Mouse (Mus musculus) embryo, embryonic 10 days (tissue): Measurements from ENCODE around the gene Nova2.
A peak's percentile ranks its signal among the peaks of the same experiment; 100 is the strongest.

ENCODE experiments used
- DNase-seq: peaks from one replicate; pipeline ENCODE4 v3.0.0-alpha.2; 2015; ENCODE audit warnings: low spot score

The Nova2 gene

DNA sequence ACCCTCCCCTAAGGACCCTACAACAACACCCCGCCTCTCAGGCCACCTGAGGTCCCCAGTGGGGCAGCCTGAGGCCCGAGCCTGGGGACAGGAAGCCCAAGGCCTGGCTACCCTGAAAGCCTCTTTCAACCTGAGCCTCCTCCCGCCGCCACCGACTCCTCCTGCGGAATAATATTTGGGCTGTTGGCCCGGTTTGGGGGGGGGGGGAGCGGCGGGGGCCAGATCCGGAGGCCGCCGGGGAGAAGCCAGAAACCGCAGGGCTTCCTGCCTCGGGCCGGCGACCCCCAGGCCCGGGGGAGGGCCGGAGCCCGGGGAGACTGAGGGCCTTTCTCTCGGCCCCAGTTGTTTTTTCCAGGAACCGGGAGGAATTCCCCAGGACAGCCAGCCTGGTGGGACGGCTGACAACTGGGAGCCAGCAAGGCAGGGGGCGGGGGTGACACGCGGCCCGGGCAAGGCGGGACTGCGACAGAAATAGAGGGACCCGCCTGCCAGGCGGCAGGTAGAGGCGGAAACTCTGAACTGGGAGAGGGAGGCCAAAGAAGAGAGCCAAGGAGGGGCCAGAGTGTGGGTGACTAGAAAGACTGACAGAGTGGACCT, 86.4 kb downstream of the Nova2 start:
- no peak for DNase-seq

DNA sequence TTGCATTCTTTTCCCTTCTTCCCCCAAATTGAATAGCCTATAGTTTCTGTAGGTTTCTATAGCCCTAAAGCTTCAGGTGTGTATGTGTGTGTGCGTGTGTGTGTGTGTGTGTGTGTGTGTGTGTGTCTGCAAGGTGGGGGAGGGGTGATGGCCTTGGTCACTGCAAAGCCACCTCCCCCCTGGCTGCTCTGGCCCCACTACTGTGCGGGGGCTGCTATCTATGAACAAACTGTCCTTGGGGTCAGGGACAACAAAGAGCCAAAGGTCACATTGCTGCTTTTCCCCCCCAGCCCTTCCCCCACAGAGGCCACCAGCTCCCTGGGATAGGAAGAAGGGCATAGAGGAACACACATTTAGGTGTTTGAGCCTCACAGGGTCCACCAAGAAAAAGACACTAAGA, 87.2 kb downstream of the Nova2 start:
- no peak for DNase-seq

DNA sequence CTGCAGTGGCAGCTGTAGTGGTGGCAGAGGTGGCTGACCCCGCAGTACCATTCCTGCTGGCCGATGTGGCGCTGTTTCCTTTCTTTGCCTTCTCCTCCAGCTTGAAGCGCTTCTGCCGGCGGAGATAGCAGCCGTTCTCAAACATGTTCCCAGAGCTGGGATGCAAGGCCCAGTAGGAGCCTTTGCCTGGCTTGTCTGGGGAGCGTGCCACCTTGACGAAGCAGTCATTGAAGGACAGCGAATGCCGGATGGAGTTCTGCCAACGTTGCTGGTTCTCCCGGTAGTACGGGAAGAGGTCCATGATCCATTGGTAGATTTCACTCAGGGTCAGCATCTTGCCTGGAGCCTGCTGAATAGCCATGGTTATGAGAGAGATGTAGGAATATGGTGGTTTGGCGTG, 88.8 kb downstream of the Nova2 start:
- DNase-seq: peak; percentile 44
